Mouse (Mus musculus): ENCODE measurements at regions not wholly inside any gene's neighbourhood (a gene's known extent, or its start where the extent isn't known, plus 50 kb on each side); places are given as distances from the start of the nearest gene placed in this dataset.
A peak's percentile ranks its signal among the peaks of the same experiment; 100 is the strongest.

GRCm38 (mm10) chr6:32739162-32739745, 151.3 kb upstream of the Plxna4 start:
- DNase-seq (ENCODE audit: low read depth, low spot score), result no peak

GRCm38 (mm10) chr6:32728706-32729105, 140.7 kb upstream of the Plxna4 start:
- peak; percentile 60 for DNase-seq (ENCODE audit: low read depth, low spot score)

- no peak for DNase-seq (ENCODE audit: low read depth, low spot score)
Measured at GRCm38 (mm10) chr6:32726571-32726970, 138.6 kb upstream of the Plxna4 start.

- no peak for DNase-seq (ENCODE audit: low read depth, low spot score)
Measured at GRCm38 (mm10) chr6:32717860-32718259, 129.9 kb upstream of the Plxna4 start.

GRCm38 (mm10) chr6:32715137-32715536, 127.1 kb upstream of the Plxna4 start:
- DNase-seq (ENCODE audit: low read depth, low spot score), result no peak

GRCm38 (mm10) chr6:32710208-32710607, 122.2 kb upstream of the Plxna4 start:
- peak; percentile 71 for DNase-seq (ENCODE audit: low read depth, low spot score)

- no peak for DNase-seq (ENCODE audit: low read depth, low spot score)
Measured at GRCm38 (mm10) chr6:32709566-32709965, 121.6 kb upstream of the Plxna4 start.

- peak; percentile 61 for DNase-seq (ENCODE audit: low read depth, low spot score)
Measured at GRCm38 (mm10) chr6:32707417-32707816, 119.4 kb upstream of the Plxna4 start.

- peak; percentile 90 for DNase-seq (ENCODE audit: low read depth, low spot score)
Measured at GRCm38 (mm10) chr6:32706376-32706775, 118.4 kb upstream of the Plxna4 start.

- no peak for DNase-seq (ENCODE audit: low read depth, low spot score)
Measured at GRCm38 (mm10) chr6:32703466-32703865, 115.5 kb upstream of the Plxna4 start.

GRCm38 (mm10) chr6:32702245-32702791, 114.3 kb upstream of the Plxna4 start:
- DNase-seq (ENCODE audit: low read depth, low spot score), result peak; percentile 45

- peak; percentile 95 for DNase-seq (ENCODE audit: low read depth, low spot score)
Measured at GRCm38 (mm10) chr6:32699811-32700210, 111.8 kb upstream of the Plxna4 start.

- DNase-seq (ENCODE audit: low read depth, low spot score), result peak; percentile 95
Measured at GRCm38 (mm10) chr6:32697771-32698270, 109.8 kb upstream of the Plxna4 start.

- DNase-seq (ENCODE audit: low read depth, low spot score), result no peak
Measured at GRCm38 (mm10) chr6:32696037-32696436, 108.0 kb upstream of the Plxna4 start.

- no peak for DNase-seq (ENCODE audit: low read depth, low spot score)
Measured at GRCm38 (mm10) chr6:32672552-32672951, 84.6 kb upstream of the Plxna4 start.

- no peak for DNase-seq (ENCODE audit: low read depth, low spot score)
Measured at GRCm38 (mm10) chr6:32659743-32660142, 71.8 kb upstream of the Plxna4 start.

- peak; percentile 77 for DNase-seq (ENCODE audit: low read depth, low spot score)
Measured at GRCm38 (mm10) chr6:32657378-32657777, 69.4 kb upstream of the Plxna4 start.

GRCm38 (mm10) chr6:32654188-32654587, 66.2 kb upstream of the Plxna4 start:
- DNase-seq (ENCODE audit: low read depth, low spot score), result no peak

- peak; percentile 60 for DNase-seq (ENCODE audit: low read depth, low spot score)
Measured at GRCm38 (mm10) chr6:32644016-32644415, 56.0 kb upstream of the Plxna4 start.

GRCm38 (mm10) chr6:32638843-32639242, 50.9 kb upstream of the Plxna4 start:
- DNase-seq (ENCODE audit: low read depth, low spot score), result no peak
